Mouse (Mus musculus) megakaryocyte, embryonic 14.5 days (primary cell): ENCODE data around the gene Tmem104. TPM values are rescaled to one million over a fixed set of nuclear protein-coding genes. Genes with fewer than 3 reads are reported as not detected.

Source experiments
- H3K27me3 ChIP-seq: replicated peaks from 2 replicates; pipeline ENCODE3; 2012; ENCODE audit warnings: inconsistent platforms
- H3K36me3 ChIP-seq: replicated peaks from 2 replicates; pipeline ENCODE3; 2012; ENCODE audit warnings: low read length, inconsistent platforms, mixed read lengths
- H3K4me1 ChIP-seq: 2 replicates; pipeline ENCODE4 v1.6.1; 2012; ENCODE audit warnings: inconsistent platforms
- H3K4me3 ChIP-seq: replicated peaks from 2 replicates; pipeline ENCODE3; 2012; ENCODE audit warnings: moderate library complexity, mild to moderate bottlenecking, inconsistent platforms
- H3K9me3 ChIP-seq: 2 replicates; pipeline ENCODE4 v1.6.1; 2012; ENCODE audit warnings: inconsistent platforms
- FLI1 ChIP-seq: IDR thresholded peaks from 2 replicates; pipeline ENCODE4 v1.6.1; 2012; ENCODE audit warnings: low read length, inconsistent platforms, mixed read lengths
- GATA1 ChIP-seq: IDR thresholded peaks from 3 replicates; pipeline ENCODE4 v1.6.1; 2012; ENCODE audit warnings: mixed read lengths, low read length, inconsistent platforms, borderline replicate concordance
- polyA plus RNA-seq: library from polyadenylated mRNA; stranded (reverse); fragments of >175 nt; gene quantifications from 2 replicates; pipeline ENCODE4 v1.2.3, GENCODE M21; 2012; ENCODE audit warnings: low replicate concordance; ENCODE audit not compliant: insufficient read depth

Gene Tmem104
- polyA plus RNA-seq, 1 experiment: 14.1 TPM

DNA sequence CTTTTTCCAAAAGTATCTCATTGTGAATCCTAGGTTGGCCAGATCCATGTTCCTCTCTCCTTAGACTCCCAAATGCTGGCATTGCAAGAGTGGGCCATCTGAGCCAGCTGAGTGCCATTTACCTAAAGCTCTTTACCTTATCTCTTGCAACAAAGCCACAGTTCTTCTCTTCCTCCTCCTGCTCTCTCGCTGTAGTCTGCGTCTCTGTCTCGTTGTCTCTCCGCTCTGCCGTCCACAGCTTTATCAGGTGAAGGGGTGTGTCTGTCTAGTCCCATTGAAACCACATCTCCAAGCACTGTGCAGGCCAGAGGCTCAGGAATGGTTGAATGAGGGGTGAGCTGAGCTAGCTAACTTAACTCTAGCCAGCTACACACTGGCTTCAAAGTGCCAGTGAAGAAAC, 8.6 kb downstream of the Tmem104 start:
- Histone ChIP-seq H3K4me3 (no peak overlapping the region), H3K36me3 (peaks cover 74% of the 10 kb centered on the region), H3K4me1 (peaks cover 42% of the 10 kb centered on the region), H3K27me3 (no peaks in the 10 kb centered on the region), H3K9me3 (no peaks in the 10 kb centered on the region)
- TF ChIP-seq FLI1: no peak
- TF ChIP-seq GATA1: no peak

DNA sequence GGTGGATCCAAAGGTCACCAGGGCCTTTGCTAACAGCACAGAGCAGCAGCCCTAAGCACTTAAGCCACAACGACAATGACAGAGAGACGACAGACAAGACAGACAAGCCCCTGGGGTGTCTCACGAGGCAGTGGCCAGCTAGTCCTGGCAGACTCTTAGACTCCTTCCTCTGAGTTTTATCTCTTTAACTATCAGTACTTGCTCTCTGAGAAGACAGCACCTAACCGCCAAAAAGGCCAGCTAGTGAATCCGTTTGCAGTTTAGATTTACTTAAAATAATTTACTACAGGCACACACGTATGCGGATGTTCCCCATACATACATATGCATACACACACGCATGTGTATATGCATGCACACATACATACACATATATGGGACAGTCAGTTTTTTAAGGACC, 10.3 kb downstream of the Tmem104 start:
- Histone ChIP-seq H3K4me3 (no peak overlapping the region), H3K27me3 (no peaks in the 10 kb centered on the region), H3K9me3 (no peaks in the 10 kb centered on the region), H3K4me1 (peaks cover 33% of the 10 kb centered on the region), H3K36me3 (peaks cover 79% of the 10 kb centered on the region)
- TF ChIP-seq FLI1 (no peak), GATA1 (no peak)

DNA sequence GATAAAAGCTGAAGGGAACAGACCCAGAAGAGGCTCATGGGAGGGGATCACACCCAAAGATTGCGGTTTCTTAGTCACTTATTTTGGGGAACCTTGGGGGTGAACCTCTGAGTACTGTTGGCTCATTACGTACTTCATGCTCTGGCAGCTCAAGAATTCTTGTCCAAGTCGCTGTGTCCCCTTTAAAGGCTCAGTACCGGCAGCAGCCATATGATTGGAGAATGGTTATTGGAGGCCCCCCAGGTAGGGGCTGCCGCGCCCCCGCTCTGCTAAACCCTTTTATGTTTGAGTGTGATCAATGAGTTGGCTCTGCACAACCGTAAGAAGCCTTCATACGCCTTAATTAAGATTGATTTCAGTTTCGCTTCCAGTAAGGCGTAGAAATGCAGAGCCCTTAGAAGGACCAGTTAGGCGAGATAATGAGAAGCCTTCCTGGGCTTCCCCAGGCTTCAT, 11.7 kb downstream of the Tmem104 start:
- Histone ChIP-seq H3K4me1 (peaks cover 34% of the 10 kb centered on the region), H3K36me3 (peaks cover 93% of the 10 kb centered on the region), H3K27me3 (no peaks in the 10 kb centered on the region), H3K4me3 (no peak overlapping the region), H3K9me3 (no peaks in the 10 kb centered on the region)
- TF ChIP-seq GATA1: no peak
- no peak for TF ChIP-seq FLI1

DNA sequence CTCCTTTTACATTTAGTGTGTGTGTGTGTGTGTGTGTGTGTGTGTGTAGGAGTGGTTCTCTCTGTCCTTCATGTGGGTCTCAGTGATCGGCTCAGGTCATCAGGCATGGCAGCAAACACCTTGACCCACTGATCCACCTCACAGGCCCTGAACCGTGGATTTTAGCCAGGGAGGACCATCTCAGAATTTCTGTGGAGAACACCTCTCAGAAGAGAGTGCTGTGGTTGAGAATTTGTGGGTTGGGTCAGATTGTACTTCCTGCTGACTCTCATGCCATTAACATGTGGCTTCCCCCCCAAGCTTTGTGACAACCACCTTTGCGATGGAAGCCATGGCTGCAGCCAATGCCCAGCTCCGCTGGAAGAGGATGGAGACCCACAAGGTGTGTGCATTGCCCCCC, 13.2 kb downstream of the Tmem104 start:
- Histone ChIP-seq H3K4me1 (peaks cover 23% of the 10 kb centered on the region), H3K36me3 (peaks cover 95% of the 10 kb centered on the region), H3K4me3 (no peak overlapping the region), H3K9me3 (no peaks in the 10 kb centered on the region), H3K27me3 (no peaks in the 10 kb centered on the region)
- TF ChIP-seq GATA1 (no peak), FLI1 (no peak)

DNA sequence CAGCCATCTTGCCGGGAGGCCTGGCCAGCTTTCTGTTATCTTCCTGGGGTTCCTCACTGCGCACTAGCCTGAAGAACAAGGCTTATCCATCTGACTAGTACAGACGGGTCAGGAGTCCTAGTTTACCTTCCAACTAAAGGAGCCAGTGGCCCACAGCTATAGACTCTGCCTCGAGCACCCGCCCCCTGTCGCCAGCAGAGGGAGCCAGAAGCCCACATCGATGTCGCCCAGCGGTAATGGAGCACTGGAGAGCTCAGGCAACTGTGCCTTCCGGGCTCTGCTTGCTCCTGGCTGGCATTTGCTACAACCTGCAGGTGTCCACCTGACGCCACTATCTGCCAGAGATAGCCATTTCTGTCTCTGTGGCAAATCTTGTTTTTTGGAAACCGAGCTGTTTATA, 15.0 kb downstream of the Tmem104 start:
- Histone ChIP-seq H3K4me3 (no peak overlapping the region), H3K9me3 (no peaks in the 10 kb centered on the region), H3K27me3 (no peaks in the 10 kb centered on the region), H3K36me3 (peaks cover 99% of the 10 kb centered on the region), H3K4me1 (peaks cover 14% of the 10 kb centered on the region)
- no peak for TF ChIP-seq FLI1
- no peak for TF ChIP-seq GATA1

DNA sequence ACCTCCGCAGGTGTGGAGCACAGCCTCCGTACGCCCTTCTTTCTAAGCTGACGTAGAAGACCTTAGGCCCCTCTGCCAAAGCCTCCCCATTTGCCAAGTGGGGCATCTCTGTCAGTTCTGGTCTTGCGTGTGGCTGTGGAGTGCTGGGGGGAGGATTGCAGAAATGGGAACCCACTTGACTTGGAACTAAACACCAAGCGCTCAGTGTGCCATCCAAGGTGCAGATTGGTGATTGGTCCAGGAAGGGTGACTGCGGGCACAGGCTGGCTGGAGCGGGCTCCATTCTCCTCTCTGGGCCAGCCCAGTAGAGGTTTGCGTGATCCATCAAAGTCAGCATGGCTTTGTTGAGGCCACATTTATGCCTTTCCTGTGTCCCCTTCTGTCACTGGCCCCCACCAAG, 15.5 kb downstream of the Tmem104 start:
- TF ChIP-seq FLI1: no peak
- no peak for TF ChIP-seq GATA1
- Histone ChIP-seq H3K36me3 (peaks cover 99% of the 10 kb centered on the region), H3K9me3 (no peaks in the 10 kb centered on the region), H3K4me1 (peaks cover 14% of the 10 kb centered on the region), H3K27me3 (no peaks in the 10 kb centered on the region), H3K4me3 (no peak overlapping the region)

DNA sequence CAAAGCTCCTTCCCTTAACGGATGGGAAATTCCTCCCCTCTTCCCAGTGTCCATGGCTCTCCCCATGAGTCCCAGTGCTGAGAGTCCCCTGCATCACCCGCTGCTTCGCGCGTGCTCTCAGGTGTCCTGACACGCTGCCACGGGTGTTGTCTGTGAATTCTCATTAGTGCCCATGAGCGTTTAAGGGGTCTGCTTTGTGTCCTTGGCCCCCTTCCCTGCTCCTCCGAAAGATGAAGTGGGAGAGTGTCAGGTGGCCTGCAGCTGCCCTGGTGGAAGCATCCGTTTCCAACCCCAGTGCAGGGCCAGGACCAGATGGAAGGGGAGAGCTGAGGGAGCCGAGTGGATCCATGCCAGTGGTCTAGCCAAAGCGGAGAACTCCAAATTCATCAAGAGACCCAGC, 20.8 kb downstream of the Tmem104 start:
- Histone ChIP-seq H3K4me1 (peaks cover 22% of the 10 kb centered on the region), H3K27me3 (no peaks in the 10 kb centered on the region), H3K36me3 (peaks cover 97% of the 10 kb centered on the region), H3K4me3 (no peak overlapping the region), H3K9me3 (no peaks in the 10 kb centered on the region)
- TF ChIP-seq GATA1: no peak
- TF ChIP-seq FLI1: no peak

DNA sequence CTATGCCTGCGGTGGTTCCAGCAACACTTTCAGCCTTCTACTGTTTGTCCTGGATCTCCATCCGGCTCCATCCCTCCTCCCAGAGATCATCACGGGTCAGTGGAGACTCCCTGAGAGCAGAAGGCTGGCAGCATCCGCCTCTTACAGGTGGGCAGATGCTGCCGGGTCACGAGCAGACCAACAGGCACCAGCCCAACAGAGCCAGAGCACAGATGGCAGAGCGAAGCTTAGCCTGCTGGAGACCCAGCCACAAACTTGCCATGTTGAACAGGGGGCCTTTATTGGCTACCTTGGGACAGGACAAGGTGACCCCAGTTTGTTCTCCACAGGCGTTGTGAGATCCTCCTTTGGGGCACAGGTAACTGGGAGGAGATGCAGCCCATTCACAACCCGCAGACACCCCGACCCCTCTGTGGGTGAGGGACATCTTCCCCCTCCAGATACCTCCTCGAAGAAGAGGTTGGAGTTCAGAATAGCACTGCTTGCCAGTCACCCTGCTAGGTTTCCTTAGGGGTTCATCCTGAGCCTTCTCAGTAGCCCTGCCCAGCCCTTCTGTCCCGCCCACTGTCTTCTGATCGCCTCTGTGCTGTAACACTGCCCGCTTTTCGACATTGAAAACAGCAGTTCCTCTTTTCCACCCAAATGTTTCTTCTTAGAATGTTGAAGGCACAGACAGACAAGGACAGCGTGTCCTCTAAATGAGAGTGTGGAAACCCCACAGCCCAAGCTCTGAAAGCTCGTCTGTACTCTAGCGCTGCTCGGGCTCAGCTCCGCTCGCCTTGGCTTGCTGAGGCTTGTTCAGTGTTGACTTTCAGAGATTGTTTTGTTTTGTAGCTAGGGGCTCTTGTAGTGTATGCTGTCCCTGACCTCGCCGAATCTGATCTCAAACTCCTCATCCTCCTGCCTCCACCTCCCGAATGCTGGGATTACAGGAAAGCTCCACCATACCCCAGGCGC, 21.8 kb downstream of the Tmem104 start:
- Histone ChIP-seq H3K4me1 (peaks cover 22% of the 10 kb centered on the region), H3K9me3 (no peaks in the 10 kb centered on the region), H3K27me3 (peaks cover 3% of the 10 kb centered on the region), H3K36me3 (peaks cover 95% of the 10 kb centered on the region), H3K4me3 (no peak overlapping the region)
- no peak for TF ChIP-seq GATA1
- no peak for TF ChIP-seq FLI1

DNA sequence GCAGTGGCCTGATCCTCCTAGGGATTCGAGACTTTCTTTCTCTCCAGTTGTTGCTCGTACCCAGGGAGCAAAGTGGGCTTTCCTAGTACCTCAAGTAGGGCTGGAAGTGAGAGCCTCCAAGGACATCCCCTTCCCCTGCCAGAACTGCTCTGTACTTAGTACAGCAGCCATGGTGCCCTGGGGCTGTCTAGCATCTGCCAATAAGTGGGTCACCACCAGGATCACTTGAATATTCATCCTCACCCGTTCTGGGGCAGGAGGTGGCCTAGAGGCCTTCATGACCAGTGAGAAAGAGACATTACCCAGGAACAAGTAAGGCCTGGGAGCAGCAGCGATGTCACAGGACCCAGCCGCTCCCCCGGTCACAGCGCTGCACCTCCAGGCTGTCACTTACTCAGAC, 22.7 kb downstream of the Tmem104 start:
- Histone ChIP-seq H3K9me3 (no peaks in the 10 kb centered on the region), H3K4me1 (peaks cover 22% of the 10 kb centered on the region), H3K4me3 (no peak overlapping the region), H3K36me3 (peaks cover 94% of the 10 kb centered on the region), H3K27me3 (peaks cover 3% of the 10 kb centered on the region)
- no peak for TF ChIP-seq FLI1
- TF ChIP-seq GATA1: no peak

DNA sequence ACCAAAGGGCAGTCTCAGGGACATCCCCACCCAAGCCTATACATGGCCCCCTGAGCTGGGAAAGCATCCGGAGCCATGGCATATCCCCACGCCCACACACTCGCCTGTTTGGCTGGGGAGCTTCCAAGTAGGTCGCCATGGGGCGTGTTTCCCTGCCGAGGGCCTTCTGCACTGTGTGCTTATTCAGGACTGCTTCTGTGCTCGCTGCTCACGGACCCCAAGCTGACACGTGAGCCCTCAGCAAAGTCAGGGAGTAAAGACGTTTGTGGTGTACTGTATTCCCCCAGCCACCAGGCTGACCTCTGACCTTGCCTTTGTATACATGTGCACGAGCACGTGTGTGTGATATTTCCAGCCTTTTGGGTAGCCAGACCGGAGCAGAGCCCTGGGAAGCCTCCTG, 24.8 kb downstream of the Tmem104 start:
- Histone ChIP-seq H3K4me3 (no peak overlapping the region), H3K4me1 (peaks cover 16% of the 10 kb centered on the region), H3K9me3 (no peaks in the 10 kb centered on the region), H3K36me3 (peaks cover 91% of the 10 kb centered on the region), H3K27me3 (peaks cover 3% of the 10 kb centered on the region)
- TF ChIP-seq FLI1 (no peak), GATA1 (no peak)
